Mouse (Mus musculus) kidney, embryonic 16.5 days (tissue): Measurements from ENCODE around the gene Gm21818. TPM values are rescaled to one million over a fixed set of nuclear protein-coding genes. Genes with fewer than 3 reads are reported as not detected.
"Not testable (repeated sequence)": the region's sequence is repeated elsewhere in the genome, so short reads cannot be mapped to it uniquely, and the experiment has no call there.

ENCODE experiments used
- ATAC-seq: fragments of 200-750 bp; cut with Nextera tagmentation; 2 replicates; pipeline ENCODE4 v1.8.0; 2017; ENCODE audit warnings: moderate TSS enrichment; ENCODE audit not compliant: low FRiP score, low TSS enrichment
- H3K27ac ChIP-seq: fragments of 300-500 bp; sonication (generic); 2 replicates; pipeline ENCODE4 v1.5.1; 2014; ENCODE audit warnings: low read length
- H3K27me3 ChIP-seq: fragments of 300-500 bp; sonication (generic); 2 replicates; pipeline ENCODE4 v1.6.1; 2014; ENCODE audit warnings: low read length, control low read depth, mixed read lengths; ENCODE audit not compliant: insufficient read depth
- H3K36me3 ChIP-seq: fragments of 300-500 bp; sonication (generic); 2 replicates; pipeline ENCODE4 v1.6.1; 2014; ENCODE audit warnings: low read length, control low read depth, mixed read lengths; ENCODE audit not compliant: insufficient read depth
- H3K4me1 ChIP-seq: fragments of 300-500 bp; sonication (generic); 2 replicates; pipeline ENCODE4 v1.6.1; 2014; ENCODE audit warnings: low read length, control low read depth, mixed read lengths; ENCODE audit not compliant: insufficient read depth
- H3K4me2 ChIP-seq: fragments of 300-500 bp; sonication (generic); replicated peaks from 2 replicates; pipeline ENCODE4 v1.6.1; 2014; ENCODE audit warnings: low read depth, low read length
- H3K4me3 ChIP-seq: fragments of 300-500 bp; sonication (generic); 2 replicates; pipeline ENCODE4 v1.5.1; 2014; ENCODE audit warnings: mild to moderate bottlenecking, low read length
- H3K9ac ChIP-seq: fragments of 300-500 bp; sonication (generic); replicated peaks from 2 replicates; pipeline ENCODE4 v1.6.1; 2014; ENCODE audit warnings: low read length
- H3K9me3 ChIP-seq: fragments of 300-500 bp; sonication (generic); 2 replicates; pipeline ENCODE4 v1.6.1; 2016; ENCODE audit warnings: low read length, control low read depth
- WGBS: fragments of 180-500 bp; shearing (Covaris S2); extraction: QIAGEN DNeasy Blood & Tissue Kit; methylation state at CpG from one replicate; pipeline ENCODE4 v1.1.7; 2014; 5-methylcytosine and 5-hydroxymethylcytosine counted together
- polyA plus RNA-seq: library from polyadenylated mRNA; unstranded; fragments of >200 nt; fragmentation: Nextera tagmentation; extraction: Ambion mirVana; gene quantifications from 2 replicates; pipeline ENCODE4 v1.2.1, GENCODE M21; 2015

Gm21818 gene
- not detected in 2 replicates for polyA plus RNA-seq

- not testable (repeated sequence) for H3K4me1 ChIP-seq, H3K27ac ChIP-seq, H3K9ac ChIP-seq, H3K27me3 ChIP-seq, H3K4me3 ChIP-seq, H3K9me3 ChIP-seq, H3K4me2 ChIP-seq, ATAC-seq, H3K36me3 ChIP-seq
- 76% methylated on average over 4 of the region's 4 CpGs for WGBS
Measured at GRCm38 (mm10) chr13:120172133-120172532, at the start of gene Gm21818. Gm21818 (plus strand) TSS chr13:120172433.

- not testable (repeated sequence) for H3K27me3 ChIP-seq, H3K4me2 ChIP-seq, H3K9ac ChIP-seq, ATAC-seq, H3K9me3 ChIP-seq, H3K36me3 ChIP-seq, H3K4me3 ChIP-seq, H3K27ac ChIP-seq, H3K4me1 ChIP-seq
- 73% methylated on average over 1 of the region's 5 CpGs for WGBS
Measured at GRCm38 (mm10) chr13:120139946-120140345, 32.3 kb upstream of the Gm21818 start, which contains the start of gene Gm20767. Gm20767 (plus strand) TSS chr13:120140246.

GRCm38 (mm10) chr13:120142348-120142747 is 29.9 kb upstream of the Gm21818 start:
- H3K4me3 ChIP-seq, H3K4me1 ChIP-seq, H3K9me3 ChIP-seq, ATAC-seq, H3K27me3 ChIP-seq, H3K36me3 ChIP-seq, H3K4me2 ChIP-seq, H3K9ac ChIP-seq, H3K27ac ChIP-seq: not testable (repeated sequence)
- 86% methylated on average over 2 of the region's 3 CpGs for WGBS

- not testable (repeated sequence) for H3K4me1 ChIP-seq, H3K4me2 ChIP-seq, H3K27ac ChIP-seq, H3K9ac ChIP-seq, ATAC-seq, H3K27me3 ChIP-seq, H3K4me3 ChIP-seq, H3K36me3 ChIP-seq, H3K9me3 ChIP-seq
- WGBS: 64% methylated on average over 3 of the region's 4 CpGs
Measured at GRCm38 (mm10) chr13:120149660-120150407, 22.4 kb upstream of the Gm21818 start.

GRCm38 (mm10) chr13:120150589-120150988 is 21.6 kb upstream of the Gm21818 start:
- not testable (repeated sequence) for H3K9me3 ChIP-seq, ATAC-seq, H3K4me3 ChIP-seq, H3K9ac ChIP-seq, H3K4me1 ChIP-seq, H3K27me3 ChIP-seq, H3K36me3 ChIP-seq, H3K27ac ChIP-seq, H3K4me2 ChIP-seq
- 72% methylated on average over 3 of the region's 3 CpGs for WGBS

- not testable (repeated sequence) for ATAC-seq, H3K9ac ChIP-seq, H3K27ac ChIP-seq, H3K36me3 ChIP-seq, H3K4me2 ChIP-seq, H3K27me3 ChIP-seq, H3K4me1 ChIP-seq, H3K9me3 ChIP-seq, H3K4me3 ChIP-seq
- WGBS: 64% methylated on average over 5 of the region's 5 CpGs
Measured at GRCm38 (mm10) chr13:120168301-120168700, 3.9 kb upstream of the Gm21818 start.

- not testable (repeated sequence) for H3K4me2 ChIP-seq, H3K4me3 ChIP-seq, H3K36me3 ChIP-seq, H3K4me1 ChIP-seq, ATAC-seq, H3K9me3 ChIP-seq, H3K27me3 ChIP-seq, H3K9ac ChIP-seq, H3K27ac ChIP-seq
- WGBS: 85% methylated on average over 6 of the region's 8 CpGs
Measured at GRCm38 (mm10) chr13:120196189-120196821, 24.1 kb downstream of the Gm21818 start.

- not testable (repeated sequence) for H3K4me1 ChIP-seq, ATAC-seq, H3K4me2 ChIP-seq, H3K9ac ChIP-seq, H3K9me3 ChIP-seq, H3K27ac ChIP-seq, H3K36me3 ChIP-seq, H3K4me3 ChIP-seq, H3K27me3 ChIP-seq
- WGBS: no CpG with 5 or more reads among the region's 2 CpGs
Measured at GRCm38 (mm10) chr13:120215847-120216246, 43.6 kb downstream of the Gm21818 start, which contains the start of gene Gm21762. Gm21762 (minus strand) TSS chr13:120215947.

- WGBS: 89% methylated on average over 5 of the region's 5 CpGs
- H3K27ac ChIP-seq, ATAC-seq, H3K9ac ChIP-seq, H3K4me2 ChIP-seq, H3K9me3 ChIP-seq, H3K4me1 ChIP-seq, H3K36me3 ChIP-seq, H3K27me3 ChIP-seq, H3K4me3 ChIP-seq: not testable (repeated sequence)
Measured at GRCm38 (mm10) chr13:120220922-120221321, 48.7 kb downstream of the Gm21818 start.

- H3K27me3 ChIP-seq, H3K4me3 ChIP-seq, H3K9me3 ChIP-seq, H3K4me1 ChIP-seq, H3K4me2 ChIP-seq, H3K27ac ChIP-seq, H3K9ac ChIP-seq, ATAC-seq, H3K36me3 ChIP-seq: not testable (repeated sequence)
- 94% methylated on average over 16 of the region's 25 CpGs for WGBS
Measured at GRCm38 (mm10) chr13:120223012-120223659, 50.9 kb downstream of the Gm21818 start.
